Mouse (Mus musculus) testis, adult 2 months (tissue): ENCODE data around the gene Gm17606.

Source experiments
- CTCF ChIP-seq: fragments of 200-500 bp; IDR thresholded peaks from 2 replicates; pipeline ENCODE4 v1.5.1; 2012; ENCODE audit warnings: low read depth, mild to moderate bottlenecking, inconsistent platforms, low read length, moderate library complexity; ENCODE audit not compliant: control insufficient read depth, insufficient read depth, insufficient replicate concordance
- POLR2A ChIP-seq: fragments of 200-500 bp; IDR thresholded peaks from 2 replicates; pipeline ENCODE4 v1.6.1; 2012; ENCODE audit warnings: low read depth, mild to moderate bottlenecking, inconsistent platforms, low read length, moderate library complexity; ENCODE audit not compliant: control insufficient read depth

GRCm38 (mm10) chr14:54640121-54640520 is 631 bp upstream of the Gm17606 start:
- no peak for TF ChIP-seq POLR2A
- TF ChIP-seq CTCF = no peak
